Mouse (Mus musculus) urinary bladder, postnatal 0 days (tissue): Measurements from ENCODE around the gene 4933427D14Rik. TPM values are rescaled to one million over a fixed set of nuclear protein-coding genes. Genes with fewer than 3 reads are reported as not detected.

ENCODE experiments used
- polyA plus RNA-seq: library from polyadenylated mRNA; unstranded; fragments of >200 nt; fragmentation: Nextera tagmentation; extraction: Ambion mirVana; gene quantifications from 2 replicates; pipeline ENCODE4 v1.2.1, GENCODE M21; 2015

4933427D14Rik gene
- polyA plus RNA-seq, result 6.2 and 6.6 TPM in 2 replicates

GRCm38 (mm10) chr11:72207204-72207833 is at the start of gene 4933427D14Rik, which contains the start of gene Txndc17:
4933427D14Rik (minus strand) TSS chr11:72207459.
Txndc17 (plus strand) TSS chr11:72207547.

GRCm38 (mm10) chr11:72215410-72215797 is 8.1 kb upstream of the 4933427D14Rik start, which contains the start of gene Med31:
Med31 (minus strand) TSS chr11:72215592.

GRCm38 (mm10) chr11:72206341-72207203 is 687 bp downstream of the 4933427D14Rik start, which contains the start of gene Gm43951:
Gm43951 (minus strand) TSS chr11:72206840.

GRCm38 (mm10) chr11:72135383-72136158 is 71.7 kb downstream of the 4933427D14Rik start, which contains the start of gene Pitpnm3:
Pitpnm3 (minus strand) TSS chr11:72135778.

Other genes starting within 250 kb of the 4933427D14Rik start
- gene Aipl1, start 169.9 kb downstream of the 4933427D14Rik start, polyA plus RNA-seq, result 0.24 and 0.33 TPM in 2 replicates
- 23.6 and 30.9 TPM in 2 replicates for gene Pimreg, start 165.4 kb downstream of the 4933427D14Rik start, polyA plus RNA-seq
- 1.2 and 1.3 TPM in 2 replicates for gene Pitpnm3, start 71.7 kb downstream of the 4933427D14Rik start, polyA plus RNA-seq
- gene Gm43951, start 619 bp downstream of the 4933427D14Rik start, polyA plus RNA-seq, result 0.07 and 0.08 TPM in 2 replicates
- gene Txndc17, start 88 bp upstream of the 4933427D14Rik start, polyA plus RNA-seq, result 245 and 246 TPM in 2 replicates
- 28.3 and 28.4 TPM in 2 replicates for gene Med31, start 8.1 kb upstream of the 4933427D14Rik start, polyA plus RNA-seq
- 0.06 and 0.08 TPM in 2 replicates for gene Slc13a5, start 59.8 kb upstream of the 4933427D14Rik start, polyA plus RNA-seq
- 20.3 and 24.7 TPM in 2 replicates for gene Xaf1, start 94.2 kb upstream of the 4933427D14Rik start, polyA plus RNA-seq
- not detected in 2 replicates for gene Fbxo39, start 107.0 kb upstream of the 4933427D14Rik start, polyA plus RNA-seq
- 0.11 TPM in 1 of 2 replicates, not detected in the other for gene Tekt1, start 155.0 kb upstream of the 4933427D14Rik start, polyA plus RNA-seq
- 31.2 and 39.8 TPM in 2 replicates for gene Smtnl2, start 204.3 kb upstream of the 4933427D14Rik start, polyA plus RNA-seq
- 1.1 and 1.4 TPM in 2 replicates for gene Ggt6, start 228.1 kb upstream of the 4933427D14Rik start, polyA plus RNA-seq
- 69.5 and 71.9 TPM in 2 replicates for gene Mybbp1a, start 233.9 kb upstream of the 4933427D14Rik start, polyA plus RNA-seq